Mouse (Mus musculus): ENCODE measurements at regions not wholly inside any gene's neighbourhood (a gene's known extent, or its start where the extent isn't known, plus 50 kb on each side); places are given as distances from the start of the nearest gene placed in this dataset.

DNA sequence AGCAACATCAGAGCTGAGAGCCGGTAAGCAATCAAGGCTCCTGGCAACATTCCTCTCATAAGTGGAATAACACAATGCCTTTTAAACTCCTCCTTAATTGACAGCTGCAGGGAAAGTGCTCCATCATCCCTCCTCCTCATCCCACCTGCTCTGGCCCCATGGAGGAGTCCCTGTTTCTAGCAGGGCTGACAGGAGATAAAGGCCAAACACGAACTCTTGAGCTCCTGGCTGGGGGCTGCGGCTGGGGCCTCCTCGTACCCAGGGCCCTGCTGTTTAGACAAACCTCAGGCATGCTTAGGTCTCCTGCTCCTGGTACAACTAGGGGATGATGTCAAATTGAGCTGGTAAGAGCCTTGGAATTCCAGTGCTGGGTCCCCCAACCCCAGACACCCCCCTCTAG, 66.2 kb upstream of the Podxl start:
- H3K27ac ChIP-seq (ENCODE audit: insufficient read depth, low read depth, low read length) = no peak overlapping the region
- 62% methylated on average over 4 of the region's 4 CpGs for WGBS
- H3K4me3 ChIP-seq (ENCODE audit: low read depth, low read length) = no peak overlapping the region
- TF ChIP-seq POLR2A (IDR thresholded peaks at IDR 0.05; ENCODE audit: low read depth, low read length) (no peak), CTCF (IDR thresholded peaks at IDR 0.05; ENCODE audit: extremely low read depth, insufficient read length, insufficient replicate concordance, low read depth, low read length) (no peak)
- H3K4me1 ChIP-seq (ENCODE audit: control insufficient read depth, insufficient read depth, insufficient read length, low read length) = no peaks in the 10 kb centered on the region
- no peaks in the 10 kb centered on the region for H3K27me3 ChIP-seq (ENCODE audit: control insufficient read depth, insufficient read depth, low read length)
- no peaks in the 10 kb centered on the region for H3K36me3 ChIP-seq (ENCODE audit: control insufficient read depth, insufficient read depth, low read length)

DNA sequence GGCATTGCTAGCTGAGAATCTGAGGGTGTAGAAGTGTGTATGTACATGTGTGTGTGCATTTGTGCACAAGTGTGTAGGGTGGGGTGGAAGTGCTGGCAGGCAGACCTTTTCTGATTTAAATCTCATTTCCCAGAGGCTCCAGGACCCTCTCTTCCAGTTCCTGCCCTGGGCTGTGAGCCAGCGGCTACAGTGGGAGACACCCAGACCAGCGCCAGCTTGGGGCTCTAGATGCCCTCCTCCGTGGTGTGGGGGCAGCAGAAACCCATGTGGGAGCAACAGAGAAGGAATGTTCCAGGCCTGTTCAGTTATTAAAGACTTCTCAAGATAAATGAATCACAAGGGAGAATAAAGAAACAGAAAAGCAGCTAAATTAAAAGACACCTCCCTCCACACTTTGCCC, 64.1 kb upstream of the Podxl start:
- no peaks in the 10 kb centered on the region for H3K36me3 ChIP-seq (ENCODE audit: control insufficient read depth, insufficient read depth, low read length)
- no peaks in the 10 kb centered on the region for H3K27me3 ChIP-seq (ENCODE audit: control insufficient read depth, insufficient read depth, low read length)
- H3K4me3 ChIP-seq (ENCODE audit: low read depth, low read length) = no peak overlapping the region
- TF ChIP-seq CTCF (IDR thresholded peaks at IDR 0.05; ENCODE audit: extremely low read depth, insufficient read length, insufficient replicate concordance, low read depth, low read length) (no peak), POLR2A (IDR thresholded peaks at IDR 0.05; ENCODE audit: low read depth, low read length) (no peak)
- no peaks in the 10 kb centered on the region for H3K4me1 ChIP-seq (ENCODE audit: control insufficient read depth, insufficient read depth, insufficient read length, low read length)
- WGBS = 81% methylated on average over 3 of the region's 3 CpGs
- no peak overlapping the region for H3K27ac ChIP-seq (ENCODE audit: insufficient read depth, low read depth, low read length)

DNA sequence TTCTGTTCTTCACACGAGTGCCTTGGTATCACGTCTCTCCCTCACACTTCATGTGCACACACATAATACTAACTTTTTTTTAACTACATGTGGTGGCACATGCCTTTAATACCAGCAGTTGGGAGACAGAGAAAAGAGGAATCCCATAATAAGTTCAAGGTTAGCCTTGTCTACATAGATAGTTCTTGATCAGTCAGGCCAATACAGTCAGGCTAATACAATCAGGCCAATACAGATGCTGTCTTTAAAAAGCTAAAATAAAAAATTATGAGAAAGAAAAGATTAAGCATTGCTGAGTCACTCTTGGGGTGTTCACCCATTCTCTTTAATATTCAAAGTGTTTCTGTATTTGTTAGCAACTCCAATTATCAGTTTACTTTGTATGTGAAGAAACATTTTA, 61.3 kb upstream of the Podxl start:
- WGBS = 62% methylated on average over 2 of the region's 2 CpGs
- TF ChIP-seq CTCF (IDR thresholded peaks at IDR 0.05; ENCODE audit: extremely low read depth, insufficient read length, insufficient replicate concordance, low read depth, low read length) (no peak), POLR2A (IDR thresholded peaks at IDR 0.05; ENCODE audit: low read depth, low read length) (no peak)
- Histone ChIP-seq H3K4me1 (ENCODE audit: control insufficient read depth, insufficient read depth, insufficient read length, low read length) (no peaks in the 10 kb centered on the region), H3K27me3 (ENCODE audit: control insufficient read depth, insufficient read depth, low read length) (no peaks in the 10 kb centered on the region), H3K36me3 (ENCODE audit: control insufficient read depth, insufficient read depth, low read length) (no peaks in the 10 kb centered on the region), H3K27ac (ENCODE audit: insufficient read depth, low read depth, low read length) (no peak overlapping the region), H3K4me3 (ENCODE audit: low read depth, low read length) (no peak overlapping the region)

DNA sequence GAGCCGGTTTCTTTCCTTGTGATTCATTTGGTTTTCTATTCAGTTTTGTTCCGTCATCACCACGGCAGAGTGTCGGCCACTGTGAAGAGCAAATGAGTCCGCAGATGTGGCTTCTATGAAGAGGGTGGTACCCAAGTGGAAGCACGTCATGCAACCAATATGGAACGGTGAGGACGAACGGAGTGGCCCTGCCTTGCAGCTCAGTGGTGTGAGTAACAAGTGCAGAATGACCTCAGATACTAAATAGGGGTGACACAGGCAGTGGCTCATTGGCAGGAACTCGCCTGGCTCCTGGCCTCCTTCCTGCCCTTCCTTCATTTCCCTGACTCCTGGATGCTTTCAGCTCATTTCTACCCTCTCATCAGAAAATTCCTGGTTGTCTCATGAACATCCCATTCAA, 60.6 kb upstream of the Podxl start:
- Histone ChIP-seq H3K4me3 (ENCODE audit: low read depth, low read length) (no peak overlapping the region), H3K27ac (ENCODE audit: insufficient read depth, low read depth, low read length) (no peak overlapping the region), H3K27me3 (ENCODE audit: control insufficient read depth, insufficient read depth, low read length) (no peaks in the 10 kb centered on the region), H3K36me3 (ENCODE audit: control insufficient read depth, insufficient read depth, low read length) (no peaks in the 10 kb centered on the region), H3K4me1 (ENCODE audit: control insufficient read depth, insufficient read depth, insufficient read length, low read length) (no peaks in the 10 kb centered on the region)
- WGBS = 77% methylated on average over 10 of the region's 10 CpGs
- no peak for TF ChIP-seq CTCF (IDR thresholded peaks at IDR 0.05; ENCODE audit: extremely low read depth, insufficient read length, insufficient replicate concordance, low read depth, low read length)
- no peak for TF ChIP-seq POLR2A (IDR thresholded peaks at IDR 0.05; ENCODE audit: low read depth, low read length)

DNA sequence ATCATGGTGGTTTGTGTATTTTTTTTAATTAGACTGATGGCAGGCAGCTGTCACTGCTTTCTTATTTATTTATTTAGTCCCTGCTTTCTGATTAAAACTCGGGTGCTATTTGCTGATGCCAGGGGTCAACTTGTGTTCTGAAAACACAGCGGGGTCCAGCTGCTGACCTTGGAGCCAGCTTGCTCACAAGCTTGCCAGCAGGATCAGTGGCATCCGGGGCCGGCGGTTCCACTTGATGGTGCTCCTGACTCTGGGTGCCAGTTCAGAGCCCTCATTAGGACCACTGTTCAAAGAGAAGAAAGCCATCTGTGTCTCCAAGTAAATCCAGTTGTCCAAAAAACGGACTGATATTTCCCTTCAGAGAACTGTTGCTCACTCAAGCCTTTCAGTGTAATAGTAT, 57.2 kb upstream of the Podxl start:
- Histone ChIP-seq H3K27ac (ENCODE audit: insufficient read depth, low read depth, low read length) (no peak overlapping the region), H3K4me1 (ENCODE audit: control insufficient read depth, insufficient read depth, insufficient read length, low read length) (no peaks in the 10 kb centered on the region), H3K36me3 (ENCODE audit: control insufficient read depth, insufficient read depth, low read length) (no peaks in the 10 kb centered on the region), H3K27me3 (ENCODE audit: control insufficient read depth, insufficient read depth, low read length) (no peaks in the 10 kb centered on the region), H3K4me3 (ENCODE audit: low read depth, low read length) (no peak overlapping the region)
- TF ChIP-seq POLR2A (IDR thresholded peaks at IDR 0.05; ENCODE audit: low read depth, low read length) (no peak), CTCF (IDR thresholded peaks at IDR 0.05; ENCODE audit: extremely low read depth, insufficient read length, insufficient replicate concordance, low read depth, low read length) (no peak)
- WGBS = 62% methylated on average over 6 of the region's 6 CpGs

DNA sequence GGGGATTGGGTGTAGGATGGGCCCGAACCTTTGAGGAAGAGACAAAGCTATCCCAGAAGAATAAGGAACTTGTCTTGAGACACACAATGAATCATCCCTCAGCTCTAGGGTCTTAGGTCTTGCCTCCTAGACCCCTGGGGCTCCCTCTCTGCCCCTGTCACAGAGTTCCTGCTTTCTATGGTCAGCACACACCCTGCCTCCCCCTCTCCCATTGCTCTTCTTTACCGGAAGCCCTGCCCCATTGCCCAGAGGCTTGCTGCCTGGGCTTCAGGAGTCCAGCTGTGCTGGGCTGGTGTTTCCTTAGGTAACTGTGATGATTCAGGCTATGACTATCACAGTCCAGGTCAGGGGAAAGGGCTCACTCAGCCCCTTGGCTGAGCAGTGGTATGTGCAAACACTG, 55.1 kb upstream of the Podxl start:
- Histone ChIP-seq H3K4me3 (ENCODE audit: low read depth, low read length) (no peak overlapping the region), H3K27ac (ENCODE audit: insufficient read depth, low read depth, low read length) (no peak overlapping the region), H3K36me3 (ENCODE audit: control insufficient read depth, insufficient read depth, low read length) (no peaks in the 10 kb centered on the region), H3K4me1 (ENCODE audit: control insufficient read depth, insufficient read depth, insufficient read length, low read length) (no peaks in the 10 kb centered on the region), H3K27me3 (ENCODE audit: control insufficient read depth, insufficient read depth, low read length) (no peaks in the 10 kb centered on the region)
- 72% methylated on average over 2 of the region's 2 CpGs for WGBS
- TF ChIP-seq CTCF (IDR thresholded peaks at IDR 0.05; ENCODE audit: extremely low read depth, insufficient read length, insufficient replicate concordance, low read depth, low read length) = no peak
- TF ChIP-seq POLR2A (IDR thresholded peaks at IDR 0.05; ENCODE audit: low read depth, low read length) = no peak

DNA sequence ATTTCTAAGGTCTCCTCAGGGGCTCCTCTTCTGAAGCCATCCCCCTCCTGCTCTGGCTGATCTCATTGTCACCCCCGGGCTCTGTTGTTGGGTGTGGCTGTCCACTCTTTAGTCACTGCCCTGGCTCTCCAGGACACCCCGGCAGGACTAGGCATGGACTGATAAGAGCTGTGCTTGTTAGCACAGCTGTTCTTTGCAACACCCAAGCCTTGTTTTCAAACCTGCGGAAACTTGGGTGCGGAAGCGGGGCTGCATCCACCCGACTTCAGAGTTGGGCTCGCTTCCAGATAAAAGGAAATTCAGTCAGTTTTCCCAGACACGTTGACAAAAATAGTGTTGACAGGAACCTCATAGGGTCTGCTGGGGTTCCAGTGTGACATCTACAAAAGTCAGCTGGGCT, 53.6 kb upstream of the Podxl start:
- H3K27me3 ChIP-seq (ENCODE audit: control insufficient read depth, insufficient read depth, low read length) = no peaks in the 10 kb centered on the region
- no peak overlapping the region for H3K27ac ChIP-seq (ENCODE audit: insufficient read depth, low read depth, low read length)
- WGBS = 27% methylated on average over 8 of the region's 8 CpGs
- no peaks in the 10 kb centered on the region for H3K36me3 ChIP-seq (ENCODE audit: control insufficient read depth, insufficient read depth, low read length)
- no peak for TF ChIP-seq CTCF (IDR thresholded peaks at IDR 0.05; ENCODE audit: extremely low read depth, insufficient read length, insufficient replicate concordance, low read depth, low read length)
- TF ChIP-seq POLR2A (IDR thresholded peaks at IDR 0.05; ENCODE audit: low read depth, low read length) = no peak
- H3K4me3 ChIP-seq (ENCODE audit: low read depth, low read length) = no peak overlapping the region
- H3K4me1 ChIP-seq (ENCODE audit: control insufficient read depth, insufficient read depth, insufficient read length, low read length) = peaks cover 2% of the 10 kb centered on the region; the same call in 1 of the 2 replicates
